Comparison of ENCODE assay signal across 9 mouse cellular contexts in genomic region chr8:11757568-11758481, GRCm38 (mm10). TPM values are rescaled to one million over a fixed set of nuclear protein-coding genes. Genes with fewer than 3 reads are reported as not detected.
DNase-seq lines count a peak whose midpoint lies in the region; ATAC-seq and TF ChIP-seq lines count a peak whose summit lies in the region.
"Had no signal": no experiment of that assay in that cellular context is flagged by ENCODE, and none has a peak within 500 bp of the region (broad histone marks: within the 10 kb centered on the region; RNA-seq: fewer than 3 reads in every experiment).

No protein-coding gene starts in this region.

- no peak for TF ChIP-seq CTCF in kidney, postnatal 0 days (IDR thresholded peaks at IDR 0.05; ENCODE audit: low read depth)

- ATAC-seq in CD4-positive, CD25-positive, alpha-beta regulatory T cell, adult 4 months: peak; percentile 92
- ATAC-seq in erythroid progenitor cell, adult 5-6 weeks (replicated peaks; ENCODE audit: low FRiP score, poor library complexity, severe bottlenecking): peak; percentile 85
- ATAC-seq in heart, embryonic 13.5 days (ENCODE audit: extremely low read depth, insufficient number of reproducible peaks, low FRiP score, low TSS enrichment): peak; percentile 84
- peak; percentile 95 for ATAC-seq in kidney, postnatal 0 days (replicated peaks; ENCODE audit: low FRiP score, low read depth)
- peak; percentile 91 for ATAC-seq in liver, embryonic 11.5 days (replicated peaks; ENCODE audit: low FRiP score)

- H3K27ac ChIP-seq in brown adipose tissue, adult 24 weeks (replicated peaks; ENCODE audit: low read depth, low read length): peak overlapping the region; percentile 80
- peak overlapping the region; percentile 86 for H3K27ac ChIP-seq in heart, embryonic 13.5 days (replicated peaks)
- H3K27ac ChIP-seq in kidney, postnatal 0 days: peak overlapping the region; percentile 95
- H3K27ac ChIP-seq in liver, embryonic 11.5 days (ENCODE audit: low read depth, low read length): peak overlapping the region; percentile 79

- H3K27me3 ChIP-seq in heart, embryonic 13.5 days (replicated peaks): no peaks in the 10 kb centered on the region
- H3K27me3 ChIP-seq in kidney, postnatal 0 days (ENCODE audit: insufficient read depth, low read length): no peaks in the 10 kb centered on the region
- H3K27me3 ChIP-seq in liver, embryonic 11.5 days (replicated peaks; ENCODE audit: control insufficient read depth, insufficient read depth, low read length): no peaks in the 10 kb centered on the region
- peaks cover 4% of the 10 kb centered on the region for H3K27me3 ChIP-seq in myocyte (ENCODE audit: control insufficient read depth, insufficient read depth, insufficient read length)

- peak overlapping the region; percentile 95 for H3K4me2 ChIP-seq in heart, embryonic 13.5 days
- H3K4me2 ChIP-seq in kidney, postnatal 0 days (ENCODE audit: low read length): peak overlapping the region; percentile 92
- peak overlapping the region; percentile 96 for H3K4me2 ChIP-seq in liver, embryonic 11.5 days
- H3K4me2 ChIP-seq in myocyte (ENCODE audit: low read depth): peak overlapping the region; percentile 99

- peaks cover 44% of the 10 kb centered on the region for H3K79me2 ChIP-seq in myocyte (ENCODE audit: control insufficient read depth, insufficient read depth)

- peak overlapping the region; percentile 90 for H3K4me3 ChIP-seq in brown adipose tissue, adult 24 weeks (ENCODE audit: insufficient read depth, low read depth, low read length)
- H3K4me3 ChIP-seq in heart, embryonic 13.5 days: peak overlapping the region; percentile 88
- H3K4me3 ChIP-seq in kidney, postnatal 0 days (replicated peaks; ENCODE audit: low read depth, low read length): peak overlapping the region; percentile 80
- H3K4me3 ChIP-seq in liver, embryonic 11.5 days (ENCODE audit: low read depth, low read length): peak overlapping the region; percentile 93
- H3K4me3 ChIP-seq in myocyte: peak overlapping the region; percentile 93

- H3K36me3 ChIP-seq in heart, embryonic 13.5 days: 0 out of 2 replicates have a peak, but pooled peaks cover 5% of the 10 kb centered on the region
- no peaks in the 10 kb centered on the region for H3K36me3 ChIP-seq in kidney, postnatal 0 days (ENCODE audit: insufficient read depth, low read length)
- H3K36me3 ChIP-seq in liver, embryonic 11.5 days (ENCODE audit: control insufficient read depth, insufficient read depth, low read length): no peaks in the 10 kb centered on the region; the same call in 1 of the 2 replicates
- H3K36me3 ChIP-seq in myocyte (ENCODE audit: control insufficient read depth, insufficient read depth): no peaks in the 10 kb centered on the region

- H3K9me3 ChIP-seq in heart, embryonic 13.5 days: no peaks in the 10 kb centered on the region
- H3K9me3 ChIP-seq in kidney, postnatal 0 days (replicated peaks; ENCODE audit: low read length): no peaks in the 10 kb centered on the region
- no peaks in the 10 kb centered on the region for H3K9me3 ChIP-seq in liver, embryonic 11.5 days (ENCODE audit: control insufficient read depth, low read length)

- peak; percentile 93 for DNase-seq in kidney, postnatal 0 days (ENCODE audit: low spot score)
- DNase-seq in liver, embryonic 11.5 days (ENCODE audit: low spot score): peak; percentile 96
- peak; percentile 88 to 95 for DNase-seq in spleen, postnatal 4 days (ENCODE audit: low spot score in 2 of 2)

- H3K9ac ChIP-seq in heart, embryonic 13.5 days: peak overlapping the region; percentile 95
- peak overlapping the region; percentile 91 for H3K9ac ChIP-seq in kidney, postnatal 0 days (ENCODE audit: low read depth, low read length)
- peak overlapping the region; percentile 93 for H3K9ac ChIP-seq in liver, embryonic 11.5 days (ENCODE audit: low read depth, low read length)

- H3ac ChIP-seq in myocyte (ENCODE audit: control insufficient read depth, insufficient read length): peak overlapping the region; percentile 76

- peak; percentile 94 for TF ChIP-seq POLR2A in myocyte (IDR thresholded peaks at IDR 0.05; ENCODE audit: insufficient read length, low read depth)

- peaks cover 6% of the 10 kb centered on the region; the same call in 1 of the 2 replicates for H3K4me1 ChIP-seq in brown adipose tissue, adult 24 weeks (ENCODE audit: control insufficient read depth, insufficient read depth, insufficient read length, low read length)
- H3K4me1 ChIP-seq in heart, embryonic 13.5 days: peaks cover 47% of the 10 kb centered on the region
- peaks cover 14% of the 10 kb centered on the region; the same call in 1 of the 2 replicates for H3K4me1 ChIP-seq in kidney, postnatal 0 days (replicated peaks; ENCODE audit: insufficient read depth, low read length)
- peaks cover 13% of the 10 kb centered on the region for H3K4me1 ChIP-seq in liver, embryonic 11.5 days (replicated peaks; ENCODE audit: control insufficient read depth, insufficient read depth, low read length)

- 3% methylated on average over 57 of the region's 59 CpGs for WGBS in heart, embryonic 13.5 days
- WGBS in kidney, postnatal 0 days: 1% methylated on average over 50 of the region's 59 CpGs
- WGBS in liver, embryonic 11.5 days: 2% methylated on average over 59 of the region's 59 CpGs

TF ChIP-seq in myocyte, 11 proteins besides CTCF, POLR2A, EP300 and RAD21:
- TF ChIP-seq REST (IDR thresholded peaks at IDR 0.05; ENCODE audit: insufficient read depth, insufficient read length) (no peak), MYOG (IDR thresholded peaks at IDR 0.05; ENCODE audit: control insufficient read depth in 1 of 3, insufficient read depth in 1 of 3, insufficient read length in 2 of 3, low read depth in 2 of 3) (peak in 1 of 3 experiments; percentile 29), POLR2AphosphoS2 (IDR thresholded peaks at IDR 0.05; ENCODE audit: insufficient read length, low read depth) (peak; percentile 98), SRF (IDR thresholded peaks at IDR 0.05; ENCODE audit: control insufficient read depth, insufficient read length, low read depth) (peak; percentile 44), CEBPB (IDR thresholded peaks at IDR 0.05; ENCODE audit: insufficient read depth, poor library complexity, severe bottlenecking) (no peak), E2F4 (IDR thresholded peaks at IDR 0.05; ENCODE audit: insufficient read depth) (peak; percentile 35)

RNA-seq across cellular contexts. Expression of gene Arhgef7, which starts 30.3 kb away (rescaled TPM):
- 10 to 100 TPM; 33.2 to 42.6 TPM for polyA plus RNA-seq in CD4-positive, CD25-positive, alpha-beta regulatory T cell, adult 4 months (2017; shearing (Covaris generic))
- 14.8 and 17.4 TPM in 2 replicates for polyA plus RNA-seq in brown adipose tissue, adult 24 weeks (2012; ENCODE audit: insufficient read depth, insufficient read length, missing spikeins)
- 4.3 and 12.2 TPM in 2 replicates for total RNA-seq in erythroid progenitor cell, adult 5-6 weeks (2015; ENCODE audit: low replicate concordance)
- total RNA-seq in erythroid progenitor cell, adult 5-6 weeks (2017; ENCODE audit: low replicate concordance): 12.9 and 15.0 TPM in 2 replicates
- polyA plus RNA-seq in heart, embryonic 13.5 days (2015; fragmentation: Nextera tagmentation; extraction: Ambion mirVana): 44.8 and 45.8 TPM in 2 replicates
- polyA plus RNA-seq in kidney, postnatal 0 days (2015; fragmentation: Nextera tagmentation; extraction: Ambion mirVana): 27.3 and 29.0 TPM in 2 replicates
- 30.1 and 31.1 TPM in 2 replicates for polyA plus RNA-seq in liver, embryonic 11.5 days (2014; fragmentation: Nextera tagmentation; extraction: Ambion mirVana)
- 24.5 TPM for polyA plus RNA-seq in myocyte (2012; fragmentation: generic; extraction: Trizol)

RNA-seq across cellular contexts. Expression of gene 1700016D06Rik, which starts 57.0 kb away (rescaled TPM):
- polyA plus RNA-seq in CD4-positive, CD25-positive, alpha-beta regulatory T cell, adult 4 months (2017; shearing (Covaris generic)): under 1 TPM; 0.51 to 0.54 TPM
- not detected in 2 replicates for polyA plus RNA-seq in brown adipose tissue, adult 24 weeks (2012; ENCODE audit: insufficient read depth, insufficient read length, missing spikeins)
- not detected in 2 replicates for total RNA-seq in erythroid progenitor cell, adult 5-6 weeks (2015; ENCODE audit: low replicate concordance)
- total RNA-seq in erythroid progenitor cell, adult 5-6 weeks (2017; ENCODE audit: low replicate concordance): not detected in 2 replicates
- polyA plus RNA-seq in heart, embryonic 13.5 days (2015; fragmentation: Nextera tagmentation; extraction: Ambion mirVana): not detected in 2 replicates
- polyA plus RNA-seq in kidney, postnatal 0 days (2015; fragmentation: Nextera tagmentation; extraction: Ambion mirVana): not detected in 2 replicates
- not detected in 2 replicates for polyA plus RNA-seq in liver, embryonic 11.5 days (2014; fragmentation: Nextera tagmentation; extraction: Ambion mirVana)
- polyA plus RNA-seq in myocyte (2012; fragmentation: generic; extraction: Trizol): 0.30 TPM
- polyA plus RNA-seq: large intestine, adult 2 months had no signal

Comparison
In these comparisons a context has a peak if more than half of its experiments do, and no peak if none do; other contexts are left out.
1. Peak in every context shown above with its lines: DNase-seq, ATAC-seq, H3K4me3 ChIP-seq and H3K27ac ChIP-seq.